Mouse (Mus musculus) sigmoid colon, adult 10 weeks (tissue): Measurements from ENCODE around the gene Fyco1. TPM values are rescaled to one million over a fixed set of nuclear protein-coding genes. Genes with fewer than 3 reads are reported as not detected.

Experiments
- polyA plus RNA-seq: library from polyadenylated mRNA; stranded (reverse); fragments of 350-450 nt; fragmentation: Illumina TruSeq; extraction: RNeasy Lipid Tissue Mini Kit (QIAGEN cat#74804); gene quantifications from one replicate; pipeline ENCODE4 v1.2.3, GENCODE M21; 2014; ENCODE audit warnings: low read depth, low replicate concordance

The Fyco1 gene
- 19.1 TPM for polyA plus RNA-seq

DNA sequence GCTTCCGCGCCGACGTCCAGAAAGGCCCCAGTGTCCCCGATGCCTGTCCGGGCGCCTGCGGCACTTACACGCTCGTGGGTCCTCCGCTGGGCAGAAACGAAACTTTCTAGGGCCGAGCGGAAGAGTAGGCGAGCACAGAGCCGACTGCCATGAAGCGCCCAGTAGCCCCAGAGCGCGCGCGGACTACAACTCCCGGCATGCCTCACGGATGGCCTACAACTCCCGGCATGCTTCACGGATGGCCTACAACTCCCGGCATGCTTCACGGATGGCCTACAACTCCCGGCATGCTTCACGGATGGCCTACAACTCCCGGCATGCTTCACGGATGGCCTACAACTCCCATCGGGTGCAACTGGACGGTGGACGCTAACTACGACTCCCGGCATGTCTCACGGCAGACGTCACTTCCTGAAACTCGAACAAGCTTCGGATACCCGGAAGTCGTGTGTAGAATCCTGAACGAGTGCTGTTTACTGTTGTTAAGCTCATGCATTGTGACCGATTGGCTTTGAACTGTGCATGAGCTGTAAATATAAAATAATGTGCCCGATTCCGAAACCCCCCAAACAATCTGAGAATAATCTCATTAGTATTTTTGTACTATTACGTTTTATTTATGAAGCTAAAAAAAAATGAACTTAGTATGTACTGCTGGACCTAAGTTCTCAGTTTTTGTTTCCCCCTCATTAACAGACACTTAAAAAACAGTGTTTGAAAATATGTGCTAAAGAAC lies at the start of gene Fyco1:
Fyco1 (minus strand) TSS at position 187 of the 736 bp plus-strand sequence.

GRCm38 (mm10) chr9:123861929-123862328 lies 10.2 kb upstream of the Fyco1 start, which contains the start of gene Xcr1:
Xcr1 (minus strand) TSS chr9:123862029.

GRCm38 (mm10) chr9:123806267-123806666 lies 45.4 kb downstream of the Fyco1 start, which contains the start of gene Cxcr6:
Cxcr6 (plus strand) TSS chr9:123806475.

Other genes with a start within 250 kb of the Fyco1 start
- gene Slc6a20b, start 219.3 kb downstream of the Fyco1 start, polyA plus RNA-seq, result not detected
- gene Ccr9, start 173.5 kb downstream of the Fyco1 start, polyA plus RNA-seq, result 1.9 TPM
- 9.5 TPM for gene Slc6a20a, start 173.0 kb downstream of the Fyco1 start, polyA plus RNA-seq
- 132 TPM for gene Lztfl1, start 134.2 kb downstream of the Fyco1 start, polyA plus RNA-seq
- gene Cxcr6, start 45.4 kb downstream of the Fyco1 start, polyA plus RNA-seq, result 4.1 TPM
- 1.5 TPM for gene Xcr1, start 10.1 kb upstream of the Fyco1 start, polyA plus RNA-seq
- gene Ccr1, start 116.8 kb upstream of the Fyco1 start, polyA plus RNA-seq, result 19.0 TPM
- gene Ccr1l1, start 126.5 kb upstream of the Fyco1 start, polyA plus RNA-seq, result not detected
- 0.50 TPM for gene Ccr3, start 170.1 kb upstream of the Fyco1 start, polyA plus RNA-seq